Mouse (Mus musculus) midbrain, embryonic 15.5 days (tissue): Measurements from ENCODE around the gene Olfr449. TPM values are rescaled to one million over a fixed set of nuclear protein-coding genes. Genes with fewer than 3 reads are reported as not detected.
A peak's percentile ranks its signal among the peaks of the same experiment; 100 is the strongest.

Source experiments
- ATAC-seq: fragments of 200-750 bp; cut with Nextera tagmentation; replicated peaks from 2 replicates; pipeline ENCODE4 v1.8.0; 2017; ENCODE audit warnings: moderate TSS enrichment
- H3K27ac ChIP-seq: fragments of 300-500 bp; sonication (generic); 2 replicates; pipeline ENCODE4 v1.5.1; 2015; ENCODE audit warnings: mild to moderate bottlenecking, inconsistent platforms
- H3K27me3 ChIP-seq: fragments of 300-500 bp; sonication (generic); replicated peaks from 2 replicates; pipeline ENCODE4 v1.6.1; 2015; ENCODE audit warnings: inconsistent platforms
- H3K36me3 ChIP-seq: fragments of 300-500 bp; sonication (generic); replicated peaks from 2 replicates; pipeline ENCODE4 v1.6.1; 2015; ENCODE audit warnings: inconsistent platforms
- H3K4me1 ChIP-seq: fragments of 300-500 bp; sonication (generic); 2 replicates; pipeline ENCODE4 v1.6.1; 2015; ENCODE audit warnings: inconsistent platforms
- H3K4me2 ChIP-seq: fragments of 300-500 bp; sonication (generic); 2 replicates; pipeline ENCODE4 v1.6.1; 2015; ENCODE audit warnings: inconsistent platforms, mild to moderate bottlenecking, moderate library complexity
- H3K4me3 ChIP-seq: fragments of 300-500 bp; sonication (generic); 2 replicates; pipeline ENCODE4 v1.5.1; 2015; ENCODE audit warnings: mild to moderate bottlenecking, inconsistent platforms
- H3K9ac ChIP-seq: fragments of 300-500 bp; sonication (generic); 2 replicates; pipeline ENCODE4 v1.6.1; 2015; ENCODE audit warnings: mild to moderate bottlenecking, inconsistent platforms
- H3K9me3 ChIP-seq: fragments of 300-500 bp; sonication (generic); 2 replicates; pipeline ENCODE4 v1.6.1; 2016; ENCODE audit warnings: inconsistent platforms
- WGBS: fragments of 180-500 bp; shearing (Covaris S2); methylation state at CpG from one replicate; pipeline ENCODE4 v1.1.7; 2015; ENCODE audit warnings: mixed read lengths; 5-methylcytosine and 5-hydroxymethylcytosine counted together
- polyA plus RNA-seq: library from polyadenylated mRNA; unstranded; fragments of >200 nt; fragmentation: Nextera tagmentation; extraction: Ambion mirVana; gene quantifications from 2 replicates; pipeline ENCODE4 v1.2.1, GENCODE M21; 2015

The Olfr449 gene
- not detected in 2 replicates for polyA plus RNA-seq

GRCm38 (mm10) chr6:42834084-42834483 is at the start of gene Olfr449:
Gene Olfr449 (plus strand): TSS chr6:42834384.
- H3K4me3 ChIP-seq: no peak within 1 kb of the TSS
- H3K4me2 ChIP-seq: no peak within 1 kb of the TSS
- no peak within 1 kb of the TSS for H3K27ac ChIP-seq
- H3K9ac ChIP-seq: no peak within 1 kb of the TSS
- H3K27me3 ChIP-seq: no peaks in the 10 kb centered on the region
- H3K36me3 ChIP-seq: no peaks in the 10 kb centered on the region
- ATAC-seq: no peak
- H3K9me3 ChIP-seq: no peaks in the 10 kb centered on the region
- no peaks in the 10 kb centered on the region for H3K4me1 ChIP-seq

- Histone ChIP-seq H3K9ac (no peak within 1 kb of the TSS), H3K4me1 (no peaks in the 10 kb centered on the region), H3K4me2 (no peak within 1 kb of the TSS), H3K27ac (no peak within 1 kb of the TSS), H3K9me3 (no peaks in the 10 kb centered on the region), H3K27me3 (no peaks in the 10 kb centered on the region), H3K4me3 (no peak within 1 kb of the TSS), H3K36me3 (no peaks in the 10 kb centered on the region)
- ATAC-seq: no peak
Observed at GRCm38 (mm10) chr6:42784793-42785192, 49.4 kb upstream of the Olfr449 start, which contains the start of gene Olfr452. Gene Olfr452 (plus strand): TSS chr6:42785093.

DNA sequence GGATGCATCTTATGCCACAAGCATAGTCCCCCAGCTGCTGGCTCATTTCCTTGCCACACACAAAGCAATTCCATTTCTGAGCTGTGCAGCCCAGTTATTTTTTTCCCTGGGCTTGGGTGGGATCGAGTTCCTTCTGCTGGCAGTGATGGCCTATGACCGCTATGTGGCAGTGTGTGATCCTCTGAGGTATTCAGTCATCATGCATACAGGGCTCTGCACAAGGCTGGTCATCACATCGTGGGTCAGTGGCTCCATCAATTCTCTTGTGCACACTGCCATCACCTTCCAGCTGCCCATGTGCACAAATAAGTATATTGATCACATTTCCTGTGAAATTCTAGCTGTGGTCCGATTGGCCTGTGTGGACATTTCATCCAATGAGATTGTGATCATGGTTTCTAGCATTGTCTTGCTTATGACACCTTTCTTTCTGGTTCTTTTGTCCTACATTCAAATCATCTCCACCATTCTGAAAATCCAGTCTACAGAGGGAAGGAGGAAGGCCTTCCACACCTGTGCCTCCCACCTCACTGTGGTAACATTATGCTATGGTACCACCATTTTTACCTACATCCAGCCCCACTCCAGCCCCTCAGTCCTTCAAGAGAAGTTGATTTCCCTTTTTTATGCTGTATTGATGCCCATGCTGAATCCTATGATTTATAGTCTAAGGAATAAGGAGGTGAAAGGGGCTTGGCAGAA is 43.8 kb upstream of the Olfr449 start:
- Histone ChIP-seq H3K4me3 (no peak overlapping the region), H3K27ac (peak overlapping the region; percentile 60), H3K9me3 (no peaks in the 10 kb centered on the region), H3K4me2 (peak overlapping the region; percentile 20; the same call in 1 of the 2 replicates), H3K36me3 (no peaks in the 10 kb centered on the region), H3K27me3 (no peaks in the 10 kb centered on the region), H3K9ac (no peak overlapping the region), H3K4me1 (peaks cover 2% of the 10 kb centered on the region; the same call in 1 of the 2 replicates)
- WGBS: 48% methylated on average over 4 of the region's 4 CpGs
- ATAC-seq: peak; percentile 86

- peak; percentile 96 for ATAC-seq
- Histone ChIP-seq H3K4me3 (no peak overlapping the region), H3K4me1 (peaks cover 2% of the 10 kb centered on the region; the same call in 1 of the 2 replicates), H3K27ac (peak overlapping the region; percentile 60), H3K36me3 (no peaks in the 10 kb centered on the region), H3K27me3 (no peaks in the 10 kb centered on the region), H3K9me3 (no peaks in the 10 kb centered on the region), H3K4me2 (peak overlapping the region; percentile 20; the same call in 1 of the 2 replicates), H3K9ac (no peak overlapping the region)
- 54% methylated on average over 9 of the region's 9 CpGs for WGBS
Observed at GRCm38 (mm10) chr6:42790949-42791556, 43.1 kb upstream of the Olfr449 start.

- H3K9ac ChIP-seq: no peak overlapping the region
- H3K4me3 ChIP-seq: no peak overlapping the region
- 87% methylated on average over 3 of the region's 3 CpGs for WGBS
- H3K36me3 ChIP-seq: no peaks in the 10 kb centered on the region
- H3K27ac ChIP-seq: no peak overlapping the region
- H3K9me3 ChIP-seq: no peaks in the 10 kb centered on the region
- H3K4me2 ChIP-seq: no peak overlapping the region
- H3K27me3 ChIP-seq: no peaks in the 10 kb centered on the region
- no peak for ATAC-seq
- H3K4me1 ChIP-seq: peaks cover 2% of the 10 kb centered on the region; the same call in 1 of the 2 replicates
Observed at GRCm38 (mm10) chr6:42794982-42795381, 39.2 kb upstream of the Olfr449 start.

GRCm38 (mm10) chr6:42811639-42812038 is 22.5 kb upstream of the Olfr449 start, which contains the start of gene Olfr450:
Gene Olfr450 (plus strand): TSS chr6:42811939.
- no peaks in the 10 kb centered on the region for H3K27me3 ChIP-seq
- ATAC-seq: no peak
- no peak within 1 kb of the TSS for H3K9ac ChIP-seq
- no peaks in the 10 kb centered on the region for H3K36me3 ChIP-seq
- WGBS: 81% methylated on average over 1 of the region's 1 CpGs
- H3K4me3 ChIP-seq: no peak within 1 kb of the TSS
- no peaks in the 10 kb centered on the region for H3K9me3 ChIP-seq
- H3K27ac ChIP-seq: no peak within 1 kb of the TSS
- H3K4me1 ChIP-seq: no peaks in the 10 kb centered on the region
- no peak within 1 kb of the TSS for H3K4me2 ChIP-seq

DNA sequence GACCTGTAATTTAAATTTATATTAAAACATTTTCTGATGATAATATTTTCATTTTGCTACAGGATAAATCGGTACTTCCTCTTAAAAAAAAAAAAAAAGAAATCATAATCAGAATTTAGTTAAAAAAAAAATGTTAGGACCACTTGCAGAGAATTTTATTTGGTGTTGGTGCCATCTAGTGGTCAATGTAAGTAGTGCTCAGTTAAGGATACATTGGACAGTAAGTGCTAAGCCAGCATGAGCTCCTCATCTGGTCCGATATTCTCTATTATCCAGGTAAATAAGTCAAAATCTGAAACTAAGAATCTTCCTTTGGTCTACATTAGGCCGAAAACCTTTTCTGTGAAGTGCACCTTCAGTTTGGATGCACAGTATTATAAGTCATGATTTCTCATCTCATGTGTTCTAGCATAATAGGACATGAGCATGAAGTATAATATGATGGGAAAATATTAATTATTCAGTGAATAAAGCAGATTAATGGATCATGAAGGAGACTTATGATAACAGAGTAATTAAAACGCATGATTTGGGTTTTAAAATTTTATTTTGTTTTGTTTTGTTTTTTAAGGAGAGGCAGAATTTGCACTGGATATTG is 26.1 kb downstream of the Olfr449 start:
- Histone ChIP-seq H3K36me3 (no peaks in the 10 kb centered on the region), H3K27me3 (no peaks in the 10 kb centered on the region), H3K27ac (no peak overlapping the region), H3K9me3 (no peaks in the 10 kb centered on the region), H3K4me2 (no peak overlapping the region), H3K9ac (no peak overlapping the region), H3K4me1 (no peaks in the 10 kb centered on the region), H3K4me3 (no peak overlapping the region)
- 15% methylated on average over 4 of the region's 4 CpGs for WGBS
- ATAC-seq: peak; percentile 72

- no peak overlapping the region for H3K4me3 ChIP-seq
- H3K4me2 ChIP-seq: no peak overlapping the region
- WGBS: 55% methylated on average over 3 of the region's 3 CpGs
- no peaks in the 10 kb centered on the region for H3K9me3 ChIP-seq
- H3K27me3 ChIP-seq: no peaks in the 10 kb centered on the region
- no peaks in the 10 kb centered on the region for H3K36me3 ChIP-seq
- no peaks in the 10 kb centered on the region for H3K4me1 ChIP-seq
- ATAC-seq: peak; percentile 67
- no peak overlapping the region for H3K9ac ChIP-seq
- H3K27ac ChIP-seq: no peak overlapping the region
Observed at GRCm38 (mm10) chr6:42869695-42870094, 35.5 kb downstream of the Olfr449 start.

- H3K9me3 ChIP-seq: no peaks in the 10 kb centered on the region
- H3K4me3 ChIP-seq: no peak overlapping the region
- H3K9ac ChIP-seq: no peak overlapping the region
- no peak for ATAC-seq
- H3K36me3 ChIP-seq: no peaks in the 10 kb centered on the region
- no peaks in the 10 kb centered on the region for H3K27me3 ChIP-seq
- no peak overlapping the region for H3K4me2 ChIP-seq
- H3K4me1 ChIP-seq: no peaks in the 10 kb centered on the region
- H3K27ac ChIP-seq: no peak overlapping the region
Observed at GRCm38 (mm10) chr6:42876323-42876722, 42.1 kb downstream of the Olfr449 start.

Other genes starting within 250 kb of the Olfr449 start
- 0.05 TPM in 1 of 2 replicates, not detected in the other for gene Tcaf3, start 236.7 kb upstream of the Olfr449 start, polyA plus RNA-seq
- gene Tcaf2, start 189.1 kb upstream of the Olfr449 start, polyA plus RNA-seq: 1.4 and 1.6 TPM in 2 replicates
- gene Tcaf1, start 124.3 kb upstream of the Olfr449 start, polyA plus RNA-seq: 237 and 249 TPM in 2 replicates
- not detected in 2 replicates for gene Olfr453, start 95.0 kb upstream of the Olfr449 start, polyA plus RNA-seq
- not detected in 2 replicates for gene Olfr38, start 78.0 kb upstream of the Olfr449 start, polyA plus RNA-seq
- gene Olfr452, start 49.3 kb upstream of the Olfr449 start, polyA plus RNA-seq: not detected in 2 replicates
- not detected in 2 replicates for gene Olfr450, start 22.4 kb upstream of the Olfr449 start, polyA plus RNA-seq
- not detected in 2 replicates for gene Olfr448, start 56.1 kb downstream of the Olfr449 start, polyA plus RNA-seq
- gene Olfr447, start 74.5 kb downstream of the Olfr449 start, polyA plus RNA-seq: not detected in 2 replicates
- gene Olfr446, start 87.0 kb downstream of the Olfr449 start, polyA plus RNA-seq: not detected in 2 replicates
- not detected in 2 replicates for gene Olfr444, start 114.7 kb downstream of the Olfr449 start, polyA plus RNA-seq